Mouse (Mus musculus) brain, adult 10 weeks (tissue): ENCODE measurements around the gene Gm2004. TPM values are rescaled to one million over a fixed set of nuclear protein-coding genes. Genes with fewer than 3 reads are reported as not detected.

ENCODE experiments used
- polyA plus RNA-seq: library from polyadenylated mRNA; stranded (reverse); fragments of 350-450 nt; fragmentation: Illumina TruSeq; extraction: RNeasy Lipid Tissue Mini Kit (QIAGEN cat#74804); gene quantifications from one replicate; pipeline ENCODE4 v1.2.3, GENCODE M21; 2015; ENCODE audit warnings: low read depth, low replicate concordance

Gm2004 gene
- polyA plus RNA-seq = 2.8 TPM

GRCm38 (mm10) chr2:176149725-176150124 lies at the start of gene Gm2004:
Gm2004 (minus strand) TSS chr2:176149825.

Other genes starting within 250 kb of the Gm2004 start
- 10.2 TPM for gene Zfp966, start 218.7 kb downstream of the Gm2004 start, polyA plus RNA-seq
- gene Gm2026, start 184.5 kb downstream of the Gm2004 start, polyA plus RNA-seq = 66.6 TPM
- 13.7 TPM for gene 2210418O10Rik, start 76.7 kb upstream of the Gm2004 start, polyA plus RNA-seq
- not detected for gene Gm11009, start 169.7 kb upstream of the Gm2004 start, polyA plus RNA-seq